Comparison of ENCODE assay signal across 9 mouse cellular contexts in the genomic region with DNA sequence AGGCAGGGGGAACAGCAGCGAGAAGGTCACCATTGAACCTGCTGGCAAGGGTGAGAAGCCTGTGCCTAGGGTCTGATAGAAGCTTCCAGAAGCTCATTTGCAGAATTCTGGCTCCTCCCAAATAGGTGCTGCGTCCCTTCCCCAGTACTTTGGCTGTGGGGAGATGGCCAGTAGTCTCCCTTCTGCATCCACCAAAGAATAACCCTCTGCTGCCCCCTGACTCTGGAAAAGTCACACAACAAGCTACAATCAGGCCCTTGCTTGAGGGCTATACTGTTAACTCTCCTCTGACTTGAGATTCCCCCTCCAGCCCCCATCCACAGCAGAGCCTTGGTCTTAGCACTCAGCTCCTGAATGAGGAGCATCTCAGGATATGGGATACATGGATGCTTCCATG.
DNase-seq lines count a peak whose midpoint lies in the region; ATAC-seq lines count a peak whose summit lies in the region.
"Had no signal": no experiment of that assay in that cellular context is flagged by ENCODE, and none has a peak within 500 bp of the region (broad histone marks: within the 10 kb centered on the region; RNA-seq: fewer than 3 reads in every experiment).

No protein-coding gene starts in this region.

- no peaks in the 10 kb centered on the region for H3K9me3 ChIP-seq in kidney, embryonic 15.5 days (replicated peaks)
- no peaks in the 10 kb centered on the region for H3K9me3 ChIP-seq in midbrain, embryonic 10.5 days (replicated peaks)

- no peak overlapping the region for H3K4me2 ChIP-seq in kidney, embryonic 15.5 days

- no peak for ATAC-seq in kidney, embryonic 15.5 days (replicated peaks; ENCODE audit: low FRiP score)

- no peak overlapping the region for H3K4me3 ChIP-seq in kidney, embryonic 15.5 days (replicated peaks)
- H3K4me3 ChIP-seq in midbrain, embryonic 10.5 days, result no peak overlapping the region
- H3K4me3 ChIP-seq: erythroblast, embryonic 14.5 days had no signal

- H3K27ac ChIP-seq in kidney, embryonic 15.5 days, result no peak overlapping the region
- H3K27ac ChIP-seq in midbrain, embryonic 10.5 days (replicated peaks), result 0 out of 2 replicates have a peak overlapping the region, but pooled peaks have one; percentile 39

- H3K4me1 ChIP-seq in kidney, embryonic 15.5 days, result no peaks in the 10 kb centered on the region
- H3K4me1 ChIP-seq in midbrain, embryonic 10.5 days, result peaks cover 17% of the 10 kb centered on the region

- peak; percentile 40 for DNase-seq in kidney, postnatal 10 days
- DNase-seq in brain, adult 2 months (ENCODE audit: low read depth, low spot score), result peak; percentile 50
- peak; percentile 23 for DNase-seq in embryo, embryonic 10 days (ENCODE audit: low spot score)
- DNase-seq in midbrain, embryonic 10.5 days (ENCODE audit: low spot score), result peak; percentile 34
- no peak for DNase-seq in B cell, adult 2 months
- DNase-seq in frontal cortex, postnatal 25 days (ENCODE audit: low spot score in 2 of 2), result no peak
- no peak for DNase-seq in right cerebral cortex, postnatal 10 days (ENCODE audit: low spot score in 2 of 2)

- WGBS in kidney, embryonic 15.5 days, result 68% methylated on average over 2 of the region's 2 CpGs
- 80% methylated on average over 2 of the region's 2 CpGs for WGBS in midbrain, embryonic 10.5 days

- no peaks in the 10 kb centered on the region for H3K36me3 ChIP-seq in kidney, embryonic 15.5 days
- H3K36me3 ChIP-seq in midbrain, embryonic 10.5 days, result no peaks in the 10 kb centered on the region

- no peak overlapping the region for H3K9ac ChIP-seq in kidney, embryonic 15.5 days

- H3K27me3 ChIP-seq in kidney, embryonic 15.5 days, result 0 out of 2 replicates have a peak, but pooled peaks cover 6% of the 10 kb centered on the region
- H3K27me3 ChIP-seq in midbrain, embryonic 10.5 days (ENCODE audit: low read depth, poor library complexity, severe bottlenecking), result no peaks in the 10 kb centered on the region

Comparison
In these comparisons a context has a peak if more than half of its experiments do, and no peak if none do; other contexts are left out.
1. DNase-seq: peak in kidney, postnatal 10 days (single experiment), brain, adult 2 months (single experiment), embryo, embryonic 10 days (single experiment) and midbrain, embryonic 10.5 days (single experiment); none in B cell, adult 2 months (0 of 2), frontal cortex, postnatal 25 days (0 of 2) and right cerebral cortex, postnatal 10 days (0 of 2).